Mouse (Mus musculus) heart, embryonic 16.5 days (tissue): ENCODE measurements around the gene Oxct2a. TPM values are rescaled to one million over a fixed set of nuclear protein-coding genes. Genes with fewer than 3 reads are reported as not detected.
A peak's percentile ranks its signal among the peaks of the same experiment; 100 is the strongest.
"Not testable (repeated sequence)": the region's sequence is repeated elsewhere in the genome, so short reads cannot be mapped to it uniquely, and the experiment has no call there.

Experiments used
- ATAC-seq: fragments of 200-750 bp; cut with Nextera tagmentation; replicated peaks from 2 replicates; pipeline ENCODE4 v1.8.0; 2017; ENCODE audit warnings: moderate number of reproducible peaks; ENCODE audit not compliant: insufficient read depth, low FRiP score; ENCODE audit errors: extremely low read depth
- H3K27ac ChIP-seq: fragments of 300-500 bp; sonication (generic); 2 replicates; pipeline ENCODE4 v1.5.1; 2014; ENCODE audit warnings: mild to moderate bottlenecking, low read length, control low read depth, moderate library complexity
- H3K27me3 ChIP-seq: fragments of 300-500 bp; sonication (generic); 2 replicates; pipeline ENCODE4 v1.6.1; 2014; ENCODE audit warnings: low read length, mixed read lengths; ENCODE audit not compliant: control insufficient read depth, insufficient read depth
- H3K36me3 ChIP-seq: fragments of 300-500 bp; sonication (generic); 2 replicates; pipeline ENCODE4 v1.6.1; 2014; ENCODE audit not compliant: control insufficient read depth, insufficient read depth
- H3K4me1 ChIP-seq: fragments of 300-500 bp; sonication (generic); 2 replicates; pipeline ENCODE4 v1.6.1; 2014; ENCODE audit warnings: low read length, mixed read lengths; ENCODE audit not compliant: control insufficient read depth, insufficient read depth
- H3K4me2 ChIP-seq: fragments of 300-500 bp; sonication (generic); 2 replicates; pipeline ENCODE4 v1.6.1; 2014; ENCODE audit warnings: low read depth, mild to moderate bottlenecking, control low read depth, low read length
- H3K4me3 ChIP-seq: fragments of 300-500 bp; sonication (generic); 2 replicates; pipeline ENCODE4 v1.5.1; 2014; ENCODE audit warnings: mild to moderate bottlenecking, control low read depth, low read length
- H3K9ac ChIP-seq: fragments of 300-500 bp; sonication (generic); 2 replicates; pipeline ENCODE4 v1.6.1; 2014; ENCODE audit warnings: low read length, control low read depth
- H3K9me3 ChIP-seq: fragments of 300-500 bp; sonication (generic); replicated peaks from 2 replicates; pipeline ENCODE4 v1.6.1; 2016; ENCODE audit warnings: low read length; ENCODE audit not compliant: control insufficient read depth
- WGBS: fragments of 180-500 bp; shearing (Covaris S2); extraction: QIAGEN DNeasy Blood & Tissue Kit; methylation state at CpG from one replicate; pipeline ENCODE4 v1.1.7; 2014; 5-methylcytosine and 5-hydroxymethylcytosine counted together
- polyA plus RNA-seq: library from polyadenylated mRNA; unstranded; fragments of >200 nt; fragmentation: Nextera tagmentation; extraction: Ambion mirVana; gene quantifications from 2 replicates; pipeline ENCODE4 v1.2.1, GENCODE M21; 2015

The Oxct2a gene
- polyA plus RNA-seq, 1 experiment from 2014 or later, result not detected

DNA sequence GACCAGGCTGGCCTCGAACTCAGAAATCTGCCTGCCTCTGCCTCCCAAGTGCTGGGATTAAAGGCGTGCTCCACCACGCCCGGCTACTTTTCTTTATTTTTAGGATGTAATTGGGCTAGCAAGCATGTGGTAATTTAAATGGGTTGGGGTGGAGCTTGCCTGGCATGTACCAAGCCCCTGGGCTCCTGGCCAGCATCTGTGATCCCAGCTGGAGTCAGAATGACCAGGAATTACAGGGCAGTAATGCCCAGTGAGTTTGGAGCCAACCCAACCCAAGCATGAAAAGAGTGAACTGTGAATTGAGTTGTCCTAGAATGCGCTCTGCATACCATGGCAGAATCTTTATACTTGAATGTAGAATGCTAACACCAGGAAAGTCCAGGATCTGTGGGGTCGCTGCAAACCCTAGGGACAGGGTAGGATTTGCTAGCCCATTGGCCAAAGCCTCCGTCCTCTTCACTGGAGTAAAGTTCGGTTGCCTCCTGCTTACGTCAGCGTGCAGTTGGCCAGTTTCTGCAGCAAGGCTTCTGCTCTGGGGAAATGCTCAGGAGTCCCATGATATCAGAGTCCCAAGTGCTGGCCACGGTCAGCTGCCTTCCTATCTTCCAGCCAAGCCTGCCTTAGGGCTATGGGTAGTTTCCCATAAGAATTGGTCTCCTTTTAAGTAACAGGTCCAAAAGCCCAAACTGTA, 24.3 kb downstream of the Oxct2a start:
- ATAC-seq, result no peak
- H3K27me3 ChIP-seq, result no peaks in the 10 kb centered on the region
- 83% methylated on average over 11 of the region's 11 CpGs for WGBS
- peaks cover 11% of the 10 kb centered on the region for H3K4me1 ChIP-seq
- H3K36me3 ChIP-seq, result peaks cover 75% of the 10 kb centered on the region
- H3K27ac ChIP-seq, result no peak overlapping the region
- H3K4me2 ChIP-seq, result no peak overlapping the region
- H3K4me3 ChIP-seq, result no peak overlapping the region
- no peak overlapping the region for H3K9ac ChIP-seq
- H3K9me3 ChIP-seq, result 0 out of 2 replicates have a peak, but pooled peaks cover 5% of the 10 kb centered on the region

DNA sequence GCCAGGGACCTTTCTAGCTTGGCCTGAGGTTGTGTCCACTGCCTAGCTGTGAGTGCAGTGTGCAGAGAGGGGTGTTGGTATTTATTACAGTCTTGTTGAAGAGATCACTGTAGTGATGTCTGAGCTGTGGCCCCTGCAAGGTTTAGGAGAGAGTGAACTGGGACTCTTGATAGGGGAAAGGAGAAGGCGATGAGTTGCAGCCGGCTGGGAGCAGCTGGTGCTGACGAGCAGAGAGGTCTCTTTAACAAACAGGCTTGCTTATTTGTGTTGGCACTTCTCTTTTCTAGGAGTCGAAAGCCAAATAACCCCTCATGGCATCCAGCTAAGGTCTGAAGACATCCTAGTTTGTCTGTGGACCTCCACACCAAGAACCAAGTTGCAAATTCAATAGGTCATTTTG, 25.2 kb downstream of the Oxct2a start:
- Histone ChIP-seq H3K27me3 (no peaks in the 10 kb centered on the region), H3K4me2 (no peak overlapping the region), H3K4me3 (no peak overlapping the region), H3K9me3 (no peaks in the 10 kb centered on the region), H3K4me1 (peaks cover 14% of the 10 kb centered on the region), H3K36me3 (peaks cover 75% of the 10 kb centered on the region), H3K27ac (no peak overlapping the region), H3K9ac (no peak overlapping the region)
- WGBS, result 60% methylated on average over 4 of the region's 4 CpGs
- ATAC-seq, result no peak

DNA sequence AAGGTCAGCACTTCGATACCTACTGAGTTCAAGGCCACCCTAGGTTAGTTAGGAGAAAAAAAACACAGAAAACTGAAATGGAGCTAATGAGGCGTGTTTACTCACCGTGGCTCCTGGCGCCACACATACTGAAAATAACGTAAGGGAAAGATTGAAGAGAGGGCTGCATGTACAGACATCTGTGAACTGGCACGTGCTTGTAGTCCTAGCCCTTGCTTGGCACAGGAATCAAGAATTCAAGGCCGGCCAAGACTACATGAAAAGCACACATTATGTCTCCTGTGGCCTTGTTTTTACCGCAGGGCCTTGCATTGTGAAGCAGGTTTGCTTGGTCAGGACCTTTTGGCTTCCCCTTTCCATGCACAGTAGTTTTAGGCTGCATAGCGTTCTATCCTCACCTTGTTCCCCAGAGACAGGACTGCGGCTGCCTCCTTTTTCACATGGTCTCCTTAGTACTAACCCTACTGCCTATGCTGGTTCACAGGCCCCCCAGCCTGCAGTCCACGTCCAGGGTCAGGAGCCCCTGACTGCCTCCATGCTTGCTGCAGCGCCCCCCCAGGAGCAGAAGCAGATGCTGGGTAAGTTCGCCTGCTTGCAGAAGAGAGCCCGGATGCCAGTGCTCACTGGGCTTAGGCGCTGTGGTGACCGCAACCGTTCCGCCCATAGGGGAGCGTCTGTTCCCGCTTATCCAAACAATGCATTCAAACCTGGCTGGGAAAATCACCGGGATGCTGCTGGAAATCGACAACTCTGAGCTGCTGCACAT, 26.1 kb downstream of the Oxct2a start:
- no peak overlapping the region for H3K9ac ChIP-seq
- no peaks in the 10 kb centered on the region for H3K9me3 ChIP-seq
- 88% methylated on average over 21 of the region's 22 CpGs for WGBS
- H3K4me3 ChIP-seq, result no peak overlapping the region
- H3K4me1 ChIP-seq, result peaks cover 14% of the 10 kb centered on the region
- H3K27ac ChIP-seq, result no peak overlapping the region
- no peak for ATAC-seq
- peaks cover 75% of the 10 kb centered on the region for H3K36me3 ChIP-seq
- H3K4me2 ChIP-seq, result no peak overlapping the region
- H3K27me3 ChIP-seq, result no peaks in the 10 kb centered on the region

DNA sequence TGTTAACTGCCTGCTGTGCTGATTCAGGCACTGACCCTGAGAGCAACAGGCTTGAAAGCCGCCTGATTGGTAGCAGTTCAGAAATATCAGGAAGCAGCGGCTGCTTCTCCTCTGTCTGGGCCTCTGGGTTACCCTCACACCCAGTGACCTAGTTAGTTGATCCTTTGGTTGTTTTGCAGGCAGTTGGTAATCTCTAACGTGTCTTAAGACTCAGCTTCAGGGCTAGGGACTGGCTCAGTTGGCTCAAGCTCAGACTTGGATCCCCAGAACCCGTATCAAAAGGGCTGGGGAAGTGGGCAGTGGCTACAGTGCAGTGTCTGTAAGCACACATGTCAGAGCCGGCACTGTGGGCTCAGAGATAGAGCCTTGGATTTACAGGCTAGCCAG, 27.3 kb downstream of the Oxct2a start:
- Histone ChIP-seq H3K9me3 (no peaks in the 10 kb centered on the region), H3K27me3 (no peaks in the 10 kb centered on the region), H3K4me3 (no peak overlapping the region), H3K4me2 (no peak overlapping the region), H3K4me1 (peaks cover 14% of the 10 kb centered on the region), H3K9ac (no peak overlapping the region), H3K27ac (no peak overlapping the region), H3K36me3 (peaks cover 81% of the 10 kb centered on the region)
- WGBS, result 78% methylated on average over 5 of the region's 5 CpGs
- ATAC-seq, result no peak

DNA sequence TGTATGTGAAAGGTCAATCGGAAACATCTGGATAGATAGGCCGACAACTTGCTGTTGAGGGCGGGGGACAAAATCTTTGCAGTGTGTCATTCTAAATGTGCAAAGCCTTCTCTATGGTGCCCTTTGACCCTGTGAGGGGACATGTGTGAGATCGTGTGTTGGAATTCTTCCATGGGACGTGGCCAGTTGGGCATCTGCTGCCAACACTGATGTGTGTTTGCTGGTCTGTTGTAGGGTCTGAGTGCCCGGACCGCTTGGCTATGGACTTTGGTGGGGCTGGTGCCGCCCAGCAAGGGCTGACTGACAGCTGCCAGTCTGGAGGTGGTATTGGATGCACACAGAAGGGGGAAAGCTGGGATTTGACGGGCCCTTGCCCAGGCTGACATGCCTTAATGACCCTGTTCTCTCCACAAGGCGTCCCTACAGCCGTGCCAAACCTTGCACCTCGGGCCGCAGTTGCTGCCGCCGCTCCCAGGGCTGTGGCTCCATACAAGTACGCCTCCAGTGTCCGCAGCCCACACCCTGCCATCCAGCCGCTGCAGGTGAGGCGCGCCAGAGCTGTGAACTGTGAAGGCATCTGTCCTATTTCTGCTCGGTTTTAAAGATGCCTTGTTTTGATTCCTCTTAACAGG, 27.8 kb downstream of the Oxct2a start:
- Histone ChIP-seq H3K4me1 (peaks cover 14% of the 10 kb centered on the region), H3K9me3 (no peaks in the 10 kb centered on the region), H3K4me2 (no peak overlapping the region), H3K9ac (no peak overlapping the region), H3K36me3 (peaks cover 86% of the 10 kb centered on the region), H3K27me3 (no peaks in the 10 kb centered on the region), H3K27ac (no peak overlapping the region), H3K4me3 (no peak overlapping the region)
- ATAC-seq, result no peak
- 86% methylated on average over 21 of the region's 21 CpGs for WGBS

DNA sequence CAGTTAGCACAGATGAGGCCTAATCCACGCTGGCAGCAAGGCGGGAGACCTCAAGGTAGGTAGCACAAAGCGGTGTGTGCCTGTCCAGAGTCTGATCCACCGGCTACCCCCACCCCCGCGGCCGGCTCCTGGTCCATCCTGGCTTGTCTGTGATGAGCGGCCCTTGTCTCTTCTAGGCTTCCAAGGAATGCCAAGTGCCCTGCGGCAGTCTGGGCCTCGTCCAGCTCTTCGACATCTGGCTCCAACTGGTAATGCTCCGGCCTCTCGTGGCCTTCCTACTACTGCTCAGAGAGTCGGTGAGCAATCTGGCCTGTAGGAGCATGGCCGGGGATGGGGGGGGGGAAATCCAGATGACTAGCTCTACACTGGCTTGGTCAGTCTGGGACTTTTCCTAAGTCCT, 28.4 kb downstream of the Oxct2a start:
- ATAC-seq, H3K9ac ChIP-seq, H3K27me3 ChIP-seq, H3K9me3 ChIP-seq, H3K4me2 ChIP-seq, H3K27ac ChIP-seq, H3K4me3 ChIP-seq: not testable (repeated sequence)
- Histone ChIP-seq H3K4me1 (peaks cover 10% of the 10 kb centered on the region), H3K36me3 (peaks cover 86% of the 10 kb centered on the region)
- WGBS, result 71% methylated on average over 15 of the region's 15 CpGs

DNA sequence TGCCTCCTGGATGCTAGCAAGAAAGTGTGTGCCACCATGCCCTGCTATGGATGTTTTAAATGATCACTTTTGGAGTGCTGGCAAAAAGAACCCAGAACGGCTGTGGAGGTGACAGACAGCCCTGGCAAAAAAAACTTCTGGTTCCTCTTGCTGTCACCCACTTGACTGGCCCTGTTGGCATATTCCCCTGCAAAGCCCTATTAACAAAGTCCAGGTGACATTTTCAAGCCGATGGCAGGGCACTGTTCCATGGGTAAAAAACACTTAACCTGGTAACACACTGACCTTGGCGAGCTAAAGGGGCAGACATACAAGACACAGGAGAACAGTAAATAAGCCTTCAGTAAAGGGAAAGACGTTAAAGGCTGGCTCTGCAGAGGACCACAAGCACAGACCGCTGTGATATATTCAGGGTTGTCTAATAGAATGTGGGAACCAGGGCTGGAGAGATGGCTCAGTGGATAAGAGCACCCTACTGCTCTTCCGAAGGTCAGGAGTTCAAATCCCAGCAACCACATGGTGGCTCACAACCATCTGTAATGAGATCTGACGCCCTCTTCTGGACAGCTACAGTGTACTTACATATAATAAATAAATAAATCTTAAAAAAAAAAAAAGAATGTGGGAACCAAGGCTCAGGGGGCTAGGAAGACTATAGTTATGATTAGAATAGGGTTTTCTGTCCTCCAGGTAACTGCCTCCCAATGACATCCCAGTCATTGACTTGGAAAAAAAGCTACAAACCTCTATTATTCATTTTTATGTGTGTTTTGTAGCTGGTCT, 29.6 kb downstream of the Oxct2a start:
- no peak overlapping the region for H3K4me2 ChIP-seq
- peaks cover 85% of the 10 kb centered on the region for H3K36me3 ChIP-seq
- no peak overlapping the region for H3K9ac ChIP-seq
- H3K4me3 ChIP-seq, result no peak overlapping the region
- ATAC-seq, result no peak
- H3K27ac ChIP-seq, result no peak overlapping the region
- H3K27me3 ChIP-seq, result no peaks in the 10 kb centered on the region
- 70% methylated on average over 7 of the region's 7 CpGs for WGBS
- H3K9me3 ChIP-seq, result no peaks in the 10 kb centered on the region
- peaks cover 8% of the 10 kb centered on the region for H3K4me1 ChIP-seq

DNA sequence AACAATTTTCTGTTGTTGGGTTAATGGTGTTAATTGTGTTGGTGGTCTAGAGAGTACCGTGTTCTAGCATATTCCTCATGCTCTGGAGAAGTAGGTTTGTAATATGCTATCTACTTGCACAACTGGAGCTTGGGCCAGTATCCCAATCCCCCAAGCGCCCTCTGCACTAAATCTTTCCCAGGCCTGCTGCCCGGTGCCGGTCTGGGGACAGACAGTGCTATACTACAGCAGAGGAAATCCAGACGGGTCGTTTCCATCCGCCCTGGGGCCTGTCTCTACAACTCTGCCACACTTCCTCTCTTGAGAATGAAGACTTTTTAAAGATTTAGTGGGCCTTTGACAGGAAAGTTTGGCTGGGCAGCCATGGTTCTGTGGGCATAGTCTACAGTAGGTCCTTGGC, 30.4 kb downstream of the Oxct2a start:
- Histone ChIP-seq H3K36me3 (peaks cover 87% of the 10 kb centered on the region), H3K9me3 (no peaks in the 10 kb centered on the region), H3K4me3 (no peak overlapping the region), H3K4me2 (no peak overlapping the region), H3K9ac (no peak overlapping the region), H3K4me1 (peaks cover 6% of the 10 kb centered on the region), H3K27ac (0 out of 2 replicates have a peak overlapping the region, but pooled peaks have one; percentile 12), H3K27me3 (no peaks in the 10 kb centered on the region)
- ATAC-seq, result no peak
- 82% methylated on average over 7 of the region's 7 CpGs for WGBS
